Mouse (Mus musculus) neural tube, embryonic 13.5 days (tissue): Measurements from ENCODE around the gene Wnt1. TPM values are rescaled to one million over a fixed set of nuclear protein-coding genes. Genes with fewer than 3 reads are reported as not detected.

Experiments used
- ATAC-seq: fragments of 200-750 bp; cut with Nextera tagmentation; 2 replicates; pipeline ENCODE4 v1.8.0; 2017; ENCODE audit warnings: low read depth, mild to moderate bottlenecking, moderate TSS enrichment, moderate library complexity
- H3K27ac ChIP-seq: fragments of 300-500 bp; sonication (generic); replicated peaks from 2 replicates; pipeline ENCODE4 v1.5.1; 2015; ENCODE audit warnings: moderate library complexity, mild to moderate bottlenecking, inconsistent platforms
- H3K27me3 ChIP-seq: fragments of 300-500 bp; sonication (generic); 2 replicates; pipeline ENCODE4 v1.6.1; 2015; ENCODE audit warnings: mild to moderate bottlenecking, inconsistent platforms
- H3K36me3 ChIP-seq: fragments of 300-500 bp; sonication (generic); 2 replicates; pipeline ENCODE4 v1.6.1; 2015; ENCODE audit warnings: mild to moderate bottlenecking, inconsistent platforms
- H3K4me1 ChIP-seq: fragments of 300-500 bp; sonication (generic); replicated peaks from 2 replicates; pipeline ENCODE4 v1.6.1; 2015; ENCODE audit warnings: inconsistent platforms
- H3K4me2 ChIP-seq: fragments of 300-500 bp; sonication (generic); 2 replicates; pipeline ENCODE4 v1.6.1; 2015; ENCODE audit warnings: inconsistent platforms, mild to moderate bottlenecking, moderate library complexity
- H3K4me3 ChIP-seq: fragments of 300-500 bp; sonication (generic); 2 replicates; pipeline ENCODE4 v1.5.1; 2015; ENCODE audit warnings: mild to moderate bottlenecking, inconsistent platforms
- H3K9ac ChIP-seq: fragments of 300-500 bp; sonication (generic); 2 replicates; pipeline ENCODE4 v1.6.1; 2015; ENCODE audit warnings: moderate library complexity, mild to moderate bottlenecking, inconsistent platforms
- H3K9me3 ChIP-seq: fragments of 300-500 bp; sonication (generic); 2 replicates; pipeline ENCODE4 v1.6.1; 2016; ENCODE audit warnings: inconsistent platforms
- WGBS: fragments of 180-500 bp; shearing (Covaris S2); methylation state at CpG from one replicate; pipeline ENCODE4 v1.1.7; 2015; 5-methylcytosine and 5-hydroxymethylcytosine counted together
- polyA plus RNA-seq: library from polyadenylated mRNA; unstranded; fragments of >200 nt; fragmentation: Nextera tagmentation; extraction: Ambion mirVana; gene quantifications from 2 replicates; pipeline ENCODE4 v1.2.1, GENCODE M21; 2015

Gene Wnt1
- polyA plus RNA-seq, 1 experiment from 2014 or later, result 3.9 TPM

DNA sequence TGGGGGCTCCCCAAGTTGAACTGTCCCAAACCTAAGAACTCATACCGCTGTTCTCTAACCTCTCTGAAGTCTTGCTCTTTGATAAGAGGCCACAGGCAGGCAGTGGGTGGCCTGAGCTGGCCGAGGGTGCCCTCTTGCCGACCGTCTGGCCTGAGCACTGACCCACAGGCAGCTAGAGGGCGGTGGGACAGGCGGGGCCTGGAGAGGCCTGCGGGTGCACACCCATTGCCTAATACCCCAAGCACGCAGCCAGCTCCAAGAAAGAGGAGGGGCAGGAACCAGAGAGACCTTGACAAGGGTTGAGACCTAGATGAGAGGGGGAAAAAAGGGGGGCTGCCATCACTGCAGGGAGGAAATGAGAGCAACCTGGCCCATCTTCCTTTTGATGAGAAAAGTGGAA is 9.6 kb upstream of the Wnt1 start:
- Histone ChIP-seq H3K4me3 (no peak overlapping the region), H3K27ac (no peak overlapping the region), H3K4me2 (no peak overlapping the region), H3K9ac (no peak overlapping the region), H3K27me3 (peaks cover 92% of the 10 kb centered on the region), H3K4me1 (peaks cover 32% of the 10 kb centered on the region), H3K36me3 (no peaks in the 10 kb centered on the region), H3K9me3 (no peaks in the 10 kb centered on the region)
- 3% methylated on average over 8 of the region's 8 CpGs for WGBS
- ATAC-seq, result no peak

GRCm38 (mm10) chr15:98780573-98780972 is 9.1 kb upstream of the Wnt1 start:
- Histone ChIP-seq H3K36me3 (no peaks in the 10 kb centered on the region), H3K27ac (no peak overlapping the region), H3K4me1 (peaks cover 30% of the 10 kb centered on the region), H3K9ac (no peak overlapping the region), H3K4me3 (no peak overlapping the region), H3K27me3 (peaks cover 92% of the 10 kb centered on the region), H3K4me2 (no peak overlapping the region), H3K9me3 (no peaks in the 10 kb centered on the region)
- WGBS, result 3% methylated on average over 13 of the region's 13 CpGs
- ATAC-seq, result no peak

GRCm38 (mm10) chr15:98781166-98781565 is 8.5 kb upstream of the Wnt1 start:
- Histone ChIP-seq H3K9me3 (no peaks in the 10 kb centered on the region), H3K36me3 (no peaks in the 10 kb centered on the region), H3K4me3 (no peak overlapping the region), H3K27ac (no peak overlapping the region), H3K9ac (no peak overlapping the region), H3K4me1 (peaks cover 24% of the 10 kb centered on the region), H3K4me2 (no peak overlapping the region), H3K27me3 (peaks cover 90% of the 10 kb centered on the region)
- ATAC-seq, result no peak
- WGBS, result 25% methylated on average over 6 of the region's 6 CpGs

DNA sequence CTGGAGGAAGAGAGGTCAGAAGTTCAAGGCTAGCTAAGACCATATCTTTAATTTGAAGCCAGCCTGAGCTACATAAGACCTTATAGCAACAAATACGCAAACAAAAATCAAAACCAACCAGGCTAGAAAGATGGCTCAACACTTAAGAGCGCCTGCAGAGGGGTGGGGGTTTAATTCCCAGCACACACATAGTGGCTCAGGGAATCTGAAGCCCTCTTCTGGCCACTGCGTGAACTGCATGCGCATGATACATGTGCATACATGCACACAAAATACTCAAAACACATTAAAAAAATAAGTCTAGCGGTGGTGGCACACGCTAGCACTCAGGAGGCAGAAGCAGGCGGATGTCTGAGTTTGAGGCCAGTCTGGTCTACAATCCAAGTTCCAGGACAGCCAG is 3.9 kb upstream of the Wnt1 start:
- no peaks in the 10 kb centered on the region for H3K9me3 ChIP-seq
- 35% methylated on average over 7 of the region's 7 CpGs for WGBS
- H3K4me3 ChIP-seq, result no peak overlapping the region
- H3K4me1 ChIP-seq, result peaks cover 12% of the 10 kb centered on the region
- H3K4me2 ChIP-seq, result no peak overlapping the region
- H3K27me3 ChIP-seq, result peaks cover 90% of the 10 kb centered on the region
- no peak overlapping the region for H3K9ac ChIP-seq
- no peak overlapping the region for H3K27ac ChIP-seq
- no peaks in the 10 kb centered on the region for H3K36me3 ChIP-seq
- no peak for ATAC-seq

DNA sequence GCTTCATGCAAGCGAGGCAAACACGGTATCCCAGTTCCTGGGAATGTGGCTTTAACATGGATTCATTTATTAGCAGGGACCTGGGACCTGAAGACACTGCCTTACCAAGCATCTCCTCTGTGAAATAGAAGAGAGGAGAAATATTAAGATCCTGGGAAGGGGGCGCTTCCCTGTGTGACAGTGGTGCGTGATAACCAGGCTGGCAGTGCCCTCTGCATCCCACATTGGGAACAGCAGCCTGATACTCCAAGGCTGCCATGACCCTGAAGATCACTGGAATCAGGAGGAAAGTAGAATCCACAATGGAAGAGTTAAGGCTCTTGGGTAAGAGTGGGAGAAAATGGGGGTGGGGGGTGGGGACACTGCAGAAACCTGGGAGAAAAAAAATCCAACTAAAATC is 1.7 kb upstream of the Wnt1 start:
- H3K9me3 ChIP-seq, result no peaks in the 10 kb centered on the region
- no peak for ATAC-seq
- H3K4me3 ChIP-seq, result no peak overlapping the region
- WGBS, result 33% methylated on average over 4 of the region's 4 CpGs
- H3K4me2 ChIP-seq, result no peak overlapping the region
- no peak overlapping the region for H3K27ac ChIP-seq
- no peaks in the 10 kb centered on the region for H3K36me3 ChIP-seq
- peaks cover 32% of the 10 kb centered on the region for H3K4me1 ChIP-seq
- H3K27me3 ChIP-seq, result peaks cover 92% of the 10 kb centered on the region
- H3K9ac ChIP-seq, result no peak overlapping the region

GRCm38 (mm10) chr15:98788972-98789660 is 541 bp upstream of the Wnt1 start:
- Histone ChIP-seq H3K9ac (no peak overlapping the region), H3K4me1 (peaks cover 38% of the 10 kb centered on the region), H3K4me3 (peak overlapping the region; percentile 9), H3K27ac (no peak overlapping the region), H3K4me2 (no peak overlapping the region), H3K27me3 (peaks cover 97% of the 10 kb centered on the region), H3K36me3 (no peaks in the 10 kb centered on the region), H3K9me3 (no peaks in the 10 kb centered on the region)
- WGBS, result 12% methylated on average over 24 of the region's 24 CpGs
- no peak for ATAC-seq

- Histone ChIP-seq H3K27me3 (peaks cover 98% of the 10 kb centered on the region), H3K9ac (peak overlapping the region; percentile 45; the same call in 1 of the 2 replicates), H3K4me3 (peak overlapping the region; percentile 35), H3K9me3 (no peaks in the 10 kb centered on the region), H3K36me3 (no peaks in the 10 kb centered on the region), H3K4me2 (peak overlapping the region; percentile 41), H3K4me1 (peaks cover 38% of the 10 kb centered on the region), H3K27ac (no peak overlapping the region)
- WGBS, result under 1% methylated on average over 23 of the region's 23 CpGs
- ATAC-seq, result no peak
These were observed 1.1 kb downstream of the Wnt1 start for GRCm38 (mm10) chr15:98790761-98791160.

GRCm38 (mm10) chr15:98791221-98791620 is 1.6 kb downstream of the Wnt1 start:
- H3K9ac ChIP-seq, result peak overlapping the region; percentile 45; the same call in 1 of the 2 replicates
- H3K36me3 ChIP-seq, result no peaks in the 10 kb centered on the region
- H3K4me3 ChIP-seq, result peak overlapping the region; percentile 35
- no peaks in the 10 kb centered on the region for H3K9me3 ChIP-seq
- no peak for ATAC-seq
- no peak overlapping the region for H3K27ac ChIP-seq
- H3K4me1 ChIP-seq, result peaks cover 38% of the 10 kb centered on the region
- H3K27me3 ChIP-seq, result peaks cover 100% of the 10 kb centered on the region
- WGBS, result 0% methylated on average over 12 of the region's 12 CpGs
- peak overlapping the region; percentile 41 for H3K4me2 ChIP-seq

GRCm38 (mm10) chr15:98791771-98792170 is 2.1 kb downstream of the Wnt1 start:
- H3K9ac ChIP-seq, result no peak overlapping the region
- no peaks in the 10 kb centered on the region for H3K9me3 ChIP-seq
- peak overlapping the region; percentile 35 for H3K4me3 ChIP-seq
- WGBS, result under 1% methylated on average over 23 of the region's 23 CpGs
- H3K4me2 ChIP-seq, result peak overlapping the region; percentile 41; the same call in 1 of the 2 replicates
- H3K36me3 ChIP-seq, result no peaks in the 10 kb centered on the region
- H3K27me3 ChIP-seq, result peaks cover 100% of the 10 kb centered on the region
- no peak for ATAC-seq
- peaks cover 43% of the 10 kb centered on the region for H3K4me1 ChIP-seq
- no peak overlapping the region for H3K27ac ChIP-seq

- H3K4me1 ChIP-seq, result peaks cover 49% of the 10 kb centered on the region
- WGBS, result 1% methylated on average over 74 of the region's 75 CpGs
- peak overlapping the region; percentile 43; the same call in 1 of the 2 replicates for H3K9ac ChIP-seq
These were observed 2.8 kb downstream of the Wnt1 start for GRCm38 (mm10) chr15:98792233-98793020.

GRCm38 (mm10) chr15:98793141-98793698 is 3.6 kb downstream of the Wnt1 start:
- Histone ChIP-seq H3K9ac (peak overlapping the region; percentile 43; the same call in 1 of the 2 replicates), H3K4me3 (peak overlapping the region; percentile 35), H3K9me3 (no peaks in the 10 kb centered on the region), H3K4me2 (peak overlapping the region; percentile 56), H3K36me3 (no peaks in the 10 kb centered on the region), H3K27ac (no peak overlapping the region), H3K27me3 (peaks cover 98% of the 10 kb centered on the region), H3K4me1 (peaks cover 57% of the 10 kb centered on the region)
- WGBS, result 3% methylated on average over 13 of the region's 13 CpGs
- ATAC-seq, result no peak

More at GRCm38 (mm10) chr15:98792233-98793020, 2.8 kb downstream of the Wnt1 start:
- H3K36me3 ChIP-seq, result no peaks in the 10 kb centered on the region
- no peak overlapping the region for H3K27ac ChIP-seq
- no peaks in the 10 kb centered on the region for H3K9me3 ChIP-seq
- 0 out of 2 replicates have a peak, but pooled peaks have one; percentile 37 for ATAC-seq
- H3K27me3 ChIP-seq, result peaks cover 98% of the 10 kb centered on the region
- peak overlapping the region; percentile 35 for H3K4me3 ChIP-seq
- H3K4me2 ChIP-seq, result peak overlapping the region; percentile 56
